Mouse (Mus musculus) gastrocnemius, adult 18-20 months (tissue): Measurements from ENCODE around the gene Slc1a2. TPM values are rescaled to one million over a fixed set of nuclear protein-coding genes. Genes with fewer than 3 reads are reported as not detected.

ENCODE experiments used
- DNase-seq: peaks from one replicate; pipeline ENCODE4 v3.0.0; 2021; ENCODE audit warnings: low spot score
- total RNA-seq, 2 experiments: library from RNA; stranded (reverse); gene quantifications; 2 replicates each; pipeline ENCODE4 v1.2.3; 2021

The Slc1a2 gene
- total RNA-seq, 2 experiments from 2014 or later: 0.55 TPM; not detected in 1

DNA sequence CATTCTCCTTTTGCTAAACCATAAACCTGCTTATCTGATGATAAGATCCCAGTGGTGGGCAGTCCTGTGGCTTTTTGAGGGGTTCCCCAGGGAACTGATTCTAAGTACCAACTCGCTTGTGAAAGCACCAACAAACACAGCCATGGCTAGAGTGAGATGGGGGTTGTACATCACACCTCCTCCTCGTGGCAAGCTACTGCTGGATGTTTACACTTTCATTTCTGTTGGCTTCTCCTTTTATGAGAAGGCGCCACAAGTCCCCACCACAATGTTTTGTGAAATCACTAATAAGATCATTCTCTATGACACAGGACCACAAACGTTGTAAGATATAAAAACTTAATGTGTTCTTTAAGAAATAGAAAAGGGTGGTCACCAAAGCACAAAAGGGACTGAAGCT is 154.3 kb downstream of the Slc1a2 start:
- no peak for DNase-seq

DNA sequence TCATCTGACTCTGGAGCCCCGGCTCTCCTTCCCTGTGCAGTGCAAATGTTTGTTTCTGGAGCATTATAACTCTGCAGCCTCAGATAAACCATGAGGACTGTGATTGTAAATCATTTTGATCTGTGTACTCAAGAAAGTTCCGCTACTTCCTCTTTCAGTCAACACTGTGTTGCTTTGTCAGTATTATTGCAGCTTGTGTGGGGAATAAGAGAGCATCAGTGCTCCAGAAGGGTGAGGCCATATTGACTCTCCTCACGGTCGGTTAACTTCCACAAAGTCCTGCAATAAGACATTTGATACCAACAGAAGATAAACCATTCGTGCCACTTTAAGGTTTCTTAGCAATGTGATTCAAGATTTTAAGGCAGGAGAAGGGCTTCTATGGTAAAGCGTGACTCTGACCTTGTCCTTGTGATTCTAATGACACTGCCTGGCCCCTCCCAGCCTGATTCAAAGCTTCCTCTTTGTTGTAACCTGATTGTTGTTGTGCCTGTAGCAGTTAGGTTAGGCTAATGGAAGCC is 156.9 kb downstream of the Slc1a2 start:
- DNase-seq: no peak

DNA sequence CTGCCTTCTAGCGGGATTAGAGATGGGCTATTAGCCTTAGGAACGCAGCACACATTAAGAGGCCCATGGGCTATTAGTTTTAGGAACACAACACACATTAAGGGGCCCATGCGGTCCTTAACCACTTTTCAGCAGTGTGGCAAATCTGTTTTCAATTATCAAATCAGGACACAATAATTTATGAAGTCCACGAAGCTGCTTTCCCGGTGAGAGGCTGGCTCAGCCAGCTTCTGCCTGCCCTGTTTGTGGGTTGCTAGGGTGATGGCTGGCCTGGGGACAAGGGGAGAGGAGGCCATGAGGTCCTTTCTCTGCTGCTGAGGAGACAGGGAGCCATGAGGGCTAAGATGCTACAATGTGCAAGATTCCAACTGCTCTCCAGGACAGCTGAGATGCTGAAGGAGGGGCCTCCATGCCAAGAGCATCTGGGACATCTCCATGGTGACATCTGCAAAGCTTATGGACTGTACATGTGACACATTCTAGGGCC is 161.8 kb downstream of the Slc1a2 start:
- no peak for DNase-seq

DNA sequence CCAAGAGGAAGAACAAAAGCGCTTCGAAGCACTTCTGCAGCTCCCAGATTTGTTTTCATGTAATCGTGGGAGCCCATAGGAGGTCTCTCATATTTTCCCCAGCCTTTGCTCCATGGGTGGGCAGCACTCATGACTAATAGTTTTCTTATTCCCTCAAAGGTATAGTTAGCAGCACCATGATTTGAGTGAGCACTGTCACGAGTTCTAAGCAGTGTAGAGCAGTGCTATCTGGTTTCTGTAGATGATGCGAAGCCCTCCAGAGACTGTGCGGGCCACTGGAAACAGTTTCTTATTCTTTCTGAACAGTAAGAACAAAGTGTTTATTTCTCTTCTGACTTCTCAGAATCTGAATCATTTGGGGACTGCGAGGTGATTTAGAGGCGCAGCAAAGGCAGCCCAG is 162.3 kb downstream of the Slc1a2 start:
- no peak for DNase-seq

DNA sequence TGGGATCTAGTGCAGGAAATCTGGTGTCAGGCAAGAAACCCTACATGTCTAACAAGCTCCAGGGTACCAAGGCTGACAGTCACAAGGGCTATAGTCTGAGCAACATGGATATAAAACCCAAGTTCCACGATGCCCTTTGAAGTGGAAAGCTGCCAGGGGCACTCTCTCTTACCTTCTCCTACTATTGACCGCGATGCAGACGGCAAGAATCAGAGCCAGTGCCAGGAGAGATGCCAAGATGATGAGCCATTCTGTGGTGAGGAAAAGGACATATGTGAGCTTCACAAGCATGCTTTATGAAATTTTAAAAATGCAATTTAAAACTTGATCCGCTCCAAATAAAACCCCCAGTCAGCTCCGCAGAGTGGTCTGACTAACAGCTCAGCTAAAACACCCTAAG is 163.6 kb downstream of the Slc1a2 start:
- DNase-seq: no peak

DNA sequence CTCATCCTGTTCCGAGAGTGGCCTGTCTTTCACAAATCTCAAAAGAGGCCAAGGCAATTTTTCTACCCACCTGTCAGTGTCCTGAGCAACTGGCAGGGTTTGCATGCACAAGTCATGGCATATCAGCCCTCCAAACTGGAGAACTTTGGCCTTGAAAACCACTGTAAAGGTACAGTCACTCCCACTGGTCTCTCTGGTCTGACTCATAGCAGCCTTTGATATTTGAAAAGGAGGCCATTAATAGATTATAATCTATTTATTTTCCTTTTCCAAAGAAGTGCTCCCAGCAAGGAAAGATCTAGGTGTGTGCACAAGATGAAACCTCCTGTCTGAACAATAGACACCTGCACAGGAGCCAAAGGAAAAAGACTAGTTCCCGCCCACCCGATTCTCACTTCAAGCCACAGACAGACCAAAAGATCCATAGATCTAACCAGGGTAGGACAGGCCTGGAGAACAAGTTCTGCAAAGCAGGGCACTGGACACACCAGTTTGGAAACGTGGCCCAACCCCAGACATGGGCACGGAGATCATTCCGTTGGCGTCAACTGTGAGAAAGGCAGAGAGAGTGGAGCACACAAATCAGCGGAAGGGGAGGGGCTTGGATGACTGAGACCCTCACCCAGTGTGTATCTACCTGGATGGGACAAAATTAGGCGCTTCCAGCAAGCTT is 167.6 kb downstream of the Slc1a2 start:
- DNase-seq: no peak

DNA sequence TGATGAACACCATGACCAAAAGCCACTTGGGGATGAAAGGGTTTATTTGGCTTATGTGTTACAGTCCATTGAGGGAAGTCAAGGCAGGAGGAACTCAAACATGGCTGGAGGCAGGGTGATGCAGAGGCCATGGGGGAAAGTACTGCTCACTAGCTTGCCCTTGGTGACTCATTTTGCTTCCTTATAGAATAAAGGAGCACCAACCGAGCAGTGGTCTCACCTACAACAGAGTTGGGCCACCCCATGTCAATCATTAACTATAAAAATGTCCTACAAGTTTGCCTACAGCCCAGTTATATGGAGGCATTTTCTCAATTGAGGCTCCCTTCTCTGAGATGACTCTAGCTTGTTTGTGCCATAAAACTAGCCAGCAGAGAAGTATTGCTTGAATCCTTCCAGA is 169.4 kb downstream of the Slc1a2 start:
- no peak for DNase-seq

DNA sequence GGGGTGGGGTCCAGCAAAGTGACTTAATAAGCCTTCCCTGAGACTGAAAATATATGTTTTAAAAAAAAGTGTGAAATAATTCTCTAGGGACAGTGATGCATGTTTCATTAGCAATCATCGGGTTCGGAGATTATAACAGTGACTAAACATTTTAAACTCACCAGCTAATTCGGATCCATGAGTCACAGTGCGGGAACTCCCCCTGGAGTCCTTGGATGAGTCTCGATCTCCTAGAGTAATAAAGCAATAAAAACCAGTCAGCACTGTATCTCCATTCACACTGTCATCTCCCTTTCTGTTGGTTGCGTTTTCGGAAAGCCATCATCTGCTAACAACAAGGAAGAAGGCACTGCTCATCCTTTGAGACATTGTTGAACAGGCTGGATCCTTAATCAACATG is 169.9 kb downstream of the Slc1a2 start:
- DNase-seq: no peak

DNA sequence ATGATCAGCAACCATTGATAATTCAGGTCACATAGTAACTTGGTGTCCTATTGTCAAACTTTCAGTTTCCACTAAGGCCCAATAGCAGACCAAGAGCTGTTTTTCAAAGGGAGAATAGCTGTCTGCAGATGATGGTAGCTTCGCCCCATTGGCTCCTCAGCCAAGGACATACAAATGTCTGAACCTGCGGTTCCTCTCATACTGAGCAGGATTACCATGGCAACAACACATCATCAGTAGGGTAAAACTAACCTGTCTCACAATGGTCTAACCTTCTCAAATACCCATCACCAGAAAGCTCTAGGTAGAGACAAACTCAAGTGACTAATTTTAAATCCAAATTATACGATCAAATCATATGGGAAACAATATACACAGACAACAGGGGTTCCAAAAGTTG is 170.7 kb downstream of the Slc1a2 start:
- peak; percentile 80 for DNase-seq

DNA sequence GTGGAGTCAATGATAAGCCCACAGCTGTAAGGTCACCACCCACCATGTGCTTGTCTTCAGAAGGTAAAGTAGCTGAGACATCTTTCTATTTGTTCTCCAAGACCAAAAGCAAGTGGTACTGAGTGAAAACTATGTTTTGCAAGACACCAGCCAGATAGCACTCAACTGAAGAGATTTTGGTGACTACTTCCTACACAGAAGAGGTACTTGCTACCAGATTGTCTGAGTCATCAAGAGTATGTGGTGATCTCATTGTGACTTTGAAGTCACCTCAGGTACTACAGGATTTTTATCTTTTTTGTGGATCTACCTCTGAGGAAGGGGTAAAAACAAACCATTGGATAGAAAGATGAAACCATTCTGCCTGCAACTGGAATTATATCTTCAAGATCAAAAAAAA is 173.1 kb downstream of the Slc1a2 start:
- DNase-seq: no peak

DNA sequence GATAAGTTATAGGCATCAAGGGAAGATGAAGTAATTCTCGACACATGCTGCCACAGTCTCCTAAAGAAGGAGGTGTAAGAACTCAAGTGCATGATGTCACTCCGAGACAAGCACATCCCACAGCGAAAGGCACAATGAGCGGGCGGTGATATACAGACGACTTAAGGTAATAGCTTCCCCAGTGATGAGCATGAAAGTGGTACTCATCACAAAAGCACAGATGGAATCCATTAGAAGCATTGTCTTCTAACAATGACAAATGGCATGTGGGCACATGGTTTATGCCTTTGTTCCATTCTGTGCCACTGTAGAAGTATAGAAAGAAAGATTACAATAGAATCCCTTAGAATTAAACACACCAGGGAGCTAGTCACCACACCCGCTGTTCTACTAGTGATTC is 179.7 kb downstream of the Slc1a2 start:
- no peak for DNase-seq

Other genes starting within 250 kb of the Slc1a2 start
- under 1 TPM; 0.27 to 0.33 TPM for gene Fjx1, start 206.2 kb upstream of the Slc1a2 start, total RNA-seq
- 10 to 100 TPM in 1 of 2 experiments, 1 to 10 TPM in 1; 6.3 to 12.2 TPM for gene Pamr1, start 108.6 kb upstream of the Slc1a2 start, total RNA-seq
- 1 to 10 TPM; 3.9 to 6.0 TPM for gene Cd44, start 243.0 kb downstream of the Slc1a2 start, total RNA-seq